Mouse (Mus musculus): ENCODE data around the gene Pjvk.

- no peak for TF ChIP-seq CTCF (IDR thresholded peaks at IDR 0.05; ENCODE audit: low read depth)
- TF ChIP-seq EP300 (IDR thresholded peaks at IDR 0.05; ENCODE audit: low read depth) = no peak
These were observed 18.0 kb upstream of the Pjvk start for GRCm38 (mm10) chr2:76630293-76630692.

Data from liver, embryonic 14.5 days (tissue).